Mouse (Mus musculus) WW6 (cell line): ENCODE measurements at regions not wholly inside any gene's neighbourhood (a gene's known extent, or its start where the extent isn't known, plus 50 kb on each side); places are given as distances from the start of the nearest gene placed in this dataset.
A peak's percentile ranks its signal among the peaks of the same experiment; 100 is the strongest.

ENCODE experiments used
- DNase-seq: peaks from one replicate; pipeline ENCODE4 v3.0.0-alpha.2; 2013; ENCODE audit warnings: low read depth, low spot score

DNA sequence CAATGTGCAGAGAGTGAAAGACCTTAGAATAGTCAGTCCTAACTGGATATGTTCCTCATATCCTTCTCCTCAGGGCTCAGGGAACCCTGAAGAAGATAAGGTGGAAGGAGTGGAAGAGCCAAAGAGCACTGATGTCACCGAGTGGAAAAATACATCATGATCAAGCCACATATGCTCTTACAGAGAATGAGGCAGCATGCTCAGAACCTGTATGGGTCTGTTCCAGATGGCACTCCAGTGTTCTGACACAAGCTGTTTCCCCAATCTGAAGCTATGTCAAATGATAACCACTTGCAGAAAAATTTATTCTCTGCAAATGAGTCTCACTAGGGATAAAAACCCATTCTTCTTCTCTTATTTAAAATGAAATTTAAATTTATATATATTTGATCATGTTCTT lies 572.6 kb upstream of the Robo2 start:
- DNase-seq: no peak

DNA sequence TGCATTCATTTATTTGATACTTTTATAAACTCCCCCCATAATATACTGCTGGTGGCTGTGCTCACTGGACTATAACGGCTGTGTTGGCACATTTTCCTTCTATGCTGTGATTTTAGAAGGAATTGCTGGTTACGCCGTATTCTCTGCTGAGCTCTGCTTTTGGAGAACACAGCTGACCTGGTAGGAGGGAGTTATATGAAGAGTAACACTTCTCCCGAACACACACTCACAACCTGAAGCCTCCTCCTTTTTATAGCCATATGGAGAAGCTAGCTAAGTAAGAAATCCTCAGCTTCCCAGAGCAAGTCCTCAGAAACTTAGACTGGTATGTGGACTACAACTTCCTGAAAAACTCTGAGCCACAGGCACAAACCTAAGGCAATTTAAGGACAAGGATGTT lies 554.5 kb upstream of the Robo2 start:
- DNase-seq: no peak

DNA sequence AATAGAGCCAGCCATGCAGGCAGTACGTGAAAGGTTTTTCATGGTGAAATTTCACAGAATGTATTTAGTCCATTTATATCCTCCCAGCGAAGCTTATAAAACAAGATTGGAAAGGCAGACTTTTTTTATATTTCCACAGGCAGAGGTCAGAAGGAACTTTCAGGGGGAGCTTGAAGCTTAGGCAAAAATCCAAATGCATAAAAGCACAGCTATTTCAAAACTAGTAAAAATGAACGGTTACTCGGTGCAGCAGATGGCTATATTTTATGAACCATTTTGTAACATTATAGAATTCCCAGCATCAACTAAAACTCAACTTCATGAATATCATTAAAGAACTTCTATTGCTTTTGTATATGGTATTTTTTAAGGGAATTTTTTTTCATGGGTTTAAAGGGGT lies 518.1 kb upstream of the Robo2 start:
- DNase-seq: no peak

DNA sequence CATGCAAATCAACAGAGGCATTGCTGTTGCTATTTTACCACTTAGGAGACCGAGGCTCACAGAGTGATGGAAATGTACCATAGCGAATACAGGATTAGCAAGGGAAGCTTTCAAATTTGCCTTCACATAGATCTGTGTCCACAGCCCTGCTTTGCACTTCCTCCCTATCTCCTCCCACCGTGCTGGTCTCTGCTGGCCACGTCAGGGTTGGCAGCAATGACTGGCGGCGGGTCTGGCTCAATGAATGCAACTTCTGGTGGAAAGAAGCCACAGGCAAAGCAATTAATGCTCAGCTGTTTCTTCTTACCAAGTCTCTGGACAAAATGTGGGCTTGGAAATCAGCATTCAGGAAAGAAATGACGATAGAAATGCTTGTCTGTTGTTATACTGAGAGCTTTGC lies 489.2 kb upstream of the Robo2 start:
- DNase-seq: no peak

DNA sequence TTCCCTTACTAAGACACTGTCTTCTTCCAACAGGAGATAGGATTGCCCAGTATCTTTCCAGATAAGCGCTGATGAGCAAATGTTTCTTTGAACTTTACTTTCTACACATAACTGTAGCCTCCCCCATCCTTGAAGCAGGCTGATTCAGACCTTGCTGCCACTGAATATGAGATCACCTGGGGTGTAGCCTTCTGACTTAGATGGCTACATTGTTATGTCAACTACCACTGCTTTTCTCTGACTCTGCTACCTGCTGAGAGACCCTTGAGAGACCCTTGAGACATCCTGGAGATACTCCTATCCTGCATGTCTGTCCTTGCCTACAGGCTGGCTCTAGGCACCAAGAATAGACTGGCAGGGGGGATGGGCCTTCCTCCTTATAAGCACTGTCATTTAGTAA lies 476.1 kb upstream of the Robo2 start:
- DNase-seq: peak; percentile 31

DNA sequence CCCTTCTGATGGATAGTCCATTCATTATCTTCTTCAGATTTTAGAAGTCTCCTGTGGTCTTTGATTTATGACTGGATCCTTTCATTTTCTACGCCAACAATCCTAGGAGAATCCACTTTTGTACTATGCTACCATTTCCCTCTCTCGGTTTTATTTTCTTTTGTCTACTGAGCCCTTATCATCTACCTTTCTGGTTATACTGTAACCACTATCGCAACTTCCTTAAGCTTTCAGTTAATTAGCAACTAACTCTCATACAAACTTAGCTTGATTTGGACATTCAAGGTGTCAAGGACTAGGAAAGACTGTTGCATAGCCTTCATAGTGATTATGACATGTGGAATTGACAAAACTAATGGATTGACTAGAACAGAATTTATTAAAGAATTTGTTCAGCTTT lies 467.0 kb upstream of the Robo2 start:
- no peak for DNase-seq

DNA sequence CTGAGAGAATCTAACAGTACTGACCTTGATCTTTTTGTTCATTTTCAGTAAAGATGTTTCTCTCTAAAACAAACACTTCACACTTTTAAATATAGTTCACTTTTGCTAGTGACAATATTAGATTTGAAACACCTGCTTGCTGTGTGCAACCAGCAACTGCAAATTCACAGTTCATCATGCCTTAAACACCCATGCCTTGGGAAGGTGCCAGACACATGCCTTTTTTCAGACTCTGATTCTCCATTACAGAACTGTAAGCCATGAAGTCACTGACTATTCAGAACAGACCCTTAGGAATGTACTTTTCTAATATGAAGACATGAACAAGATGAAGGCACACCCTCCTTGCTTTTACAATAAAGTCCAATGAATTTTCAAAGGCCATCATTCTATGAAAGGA lies 462.1 kb upstream of the Robo2 start:
- DNase-seq: no peak

DNA sequence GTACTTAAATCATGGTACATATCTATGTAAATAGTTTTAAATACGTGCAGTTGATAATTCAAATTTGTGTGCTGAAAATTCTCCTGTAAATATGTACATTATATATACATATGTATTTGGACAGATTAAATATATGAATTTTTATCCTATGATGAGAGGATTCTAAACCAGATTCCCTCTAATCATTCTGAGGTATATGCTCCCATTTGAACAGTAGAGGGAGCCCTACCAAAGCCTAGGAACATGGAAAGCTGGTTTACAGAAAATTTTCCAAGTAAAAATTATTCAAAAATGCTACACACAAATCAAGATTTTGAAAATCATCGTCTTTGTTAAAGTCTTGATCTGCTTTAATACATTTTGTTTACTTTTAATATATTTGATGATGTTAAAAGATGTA lies 446.1 kb upstream of the Robo2 start:
- DNase-seq: no peak

DNA sequence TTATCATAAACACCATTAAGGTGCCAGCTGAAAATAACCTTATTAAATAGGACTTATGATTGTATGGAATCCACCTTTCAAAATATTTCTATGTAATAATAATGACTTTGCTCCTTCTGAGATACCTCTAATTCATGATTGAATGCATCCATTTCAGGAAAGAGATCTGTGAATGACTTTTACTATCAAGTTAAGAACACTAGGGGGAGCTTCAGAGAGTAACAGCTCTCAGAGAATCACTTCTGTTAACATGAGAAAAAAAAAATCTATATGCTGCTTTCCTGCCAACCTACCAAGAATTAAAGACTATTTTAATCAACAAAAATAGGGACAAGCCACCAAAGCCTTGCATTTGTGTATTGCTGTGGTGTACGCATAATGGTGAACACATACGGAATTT lies 428.4 kb upstream of the Robo2 start:
- no peak for DNase-seq

DNA sequence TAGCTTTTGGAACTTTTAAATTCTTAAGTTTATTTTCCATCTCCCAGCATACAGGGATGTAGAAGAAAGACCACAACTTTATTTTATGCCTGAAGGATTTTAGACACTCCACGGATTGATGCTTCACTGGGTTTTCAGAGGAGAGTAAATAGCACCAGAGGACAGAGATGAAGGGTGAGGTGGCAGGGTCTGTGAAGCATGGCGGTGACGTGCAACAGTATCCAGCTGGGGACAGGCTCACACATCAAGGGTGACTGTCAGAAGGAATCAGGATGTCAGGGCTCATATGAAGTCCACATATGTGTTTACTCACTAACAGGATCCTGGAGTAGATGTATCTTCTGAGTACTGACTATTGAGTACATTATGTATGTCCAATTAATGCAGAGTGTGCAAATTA lies 402.8 kb upstream of the Robo2 start:
- DNase-seq: no peak

DNA sequence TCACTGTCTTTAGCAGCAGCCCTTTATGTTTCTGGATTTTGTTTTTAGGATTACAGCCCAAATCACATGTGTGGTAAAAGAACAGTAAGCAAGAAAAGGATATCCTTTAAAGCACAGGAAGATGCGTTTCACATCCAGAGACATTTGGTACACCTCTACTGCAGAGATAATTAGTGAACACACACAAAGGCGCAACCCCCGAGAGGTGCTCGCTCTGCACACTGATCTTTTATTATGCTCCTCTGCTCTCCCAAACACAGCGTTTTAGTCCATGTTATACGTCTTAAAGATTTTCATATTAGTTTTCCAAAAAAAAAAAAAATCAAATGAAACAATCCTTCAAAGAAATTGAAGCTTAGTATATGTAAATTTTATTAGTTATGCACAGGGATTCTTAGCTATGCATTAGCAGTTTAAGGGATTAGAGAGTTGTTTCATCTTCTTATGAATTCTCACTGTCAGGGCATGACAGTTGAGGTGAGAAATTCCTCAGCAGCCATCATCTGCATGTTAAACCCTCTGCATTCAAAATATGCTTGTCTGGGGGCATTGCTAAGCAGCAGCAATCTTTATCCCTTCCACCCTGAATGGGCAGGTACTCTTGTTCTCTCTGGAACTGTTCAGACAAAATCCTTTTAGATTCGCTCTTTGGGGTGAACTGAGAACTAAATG lies 397.7 kb upstream of the Robo2 start:
- no peak for DNase-seq

DNA sequence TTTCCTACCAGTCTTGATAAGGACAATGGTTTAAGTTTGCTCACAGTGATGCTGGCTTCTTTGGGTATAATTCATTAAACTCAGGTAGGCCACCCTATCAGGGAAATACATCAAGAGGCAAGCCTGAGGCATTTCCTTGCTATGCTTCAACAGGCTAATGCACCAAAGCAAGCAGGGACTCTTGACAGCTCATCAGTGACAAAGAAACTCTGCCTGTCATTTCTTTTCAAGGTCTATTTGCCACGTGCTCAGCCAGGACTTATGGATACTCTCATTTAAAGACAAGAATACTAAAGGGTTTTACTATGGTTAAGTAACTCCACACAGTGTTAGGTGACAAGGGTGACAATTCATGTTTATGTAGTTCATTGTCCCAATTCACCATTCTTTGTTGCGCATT lies 395.1 kb upstream of the Robo2 start:
- no peak for DNase-seq

DNA sequence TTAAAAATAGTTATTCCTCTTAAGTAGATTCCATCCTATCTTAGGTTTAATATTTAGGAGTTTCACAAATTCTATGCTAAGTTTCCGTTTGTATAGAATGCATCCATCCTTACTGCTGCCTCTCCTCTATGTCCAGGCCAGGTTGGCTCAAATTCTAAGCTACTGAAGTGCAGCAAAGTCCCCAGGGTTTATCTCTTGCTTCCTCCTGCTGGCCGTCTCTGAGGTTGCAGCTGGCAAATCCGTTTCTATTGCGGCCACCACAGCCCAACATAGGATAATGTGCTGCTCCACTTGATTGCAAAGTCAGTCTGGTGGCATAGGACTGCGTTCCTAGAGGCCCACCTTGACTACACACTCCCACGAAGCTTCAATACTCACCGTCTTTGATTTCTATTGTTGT lies 389.7 kb upstream of the Robo2 start:
- DNase-seq: peak; percentile 11

DNA sequence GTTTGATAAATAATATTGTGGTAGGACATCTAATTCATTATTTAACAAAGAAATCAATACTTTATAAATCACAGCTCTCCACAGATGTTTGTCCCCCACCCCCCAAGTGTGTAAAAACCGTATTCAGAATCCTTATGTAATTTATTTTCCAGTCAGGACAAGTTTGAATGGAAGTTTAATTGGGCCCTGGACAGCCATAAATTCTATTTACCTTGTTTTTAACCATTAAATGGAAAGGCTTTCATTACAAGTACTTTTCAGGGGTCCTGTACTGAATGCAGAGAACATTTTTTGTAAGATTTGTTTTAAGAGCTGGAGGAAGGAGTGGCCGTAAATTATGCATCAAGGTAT lies 384.7 kb upstream of the Robo2 start:
- no peak for DNase-seq

DNA sequence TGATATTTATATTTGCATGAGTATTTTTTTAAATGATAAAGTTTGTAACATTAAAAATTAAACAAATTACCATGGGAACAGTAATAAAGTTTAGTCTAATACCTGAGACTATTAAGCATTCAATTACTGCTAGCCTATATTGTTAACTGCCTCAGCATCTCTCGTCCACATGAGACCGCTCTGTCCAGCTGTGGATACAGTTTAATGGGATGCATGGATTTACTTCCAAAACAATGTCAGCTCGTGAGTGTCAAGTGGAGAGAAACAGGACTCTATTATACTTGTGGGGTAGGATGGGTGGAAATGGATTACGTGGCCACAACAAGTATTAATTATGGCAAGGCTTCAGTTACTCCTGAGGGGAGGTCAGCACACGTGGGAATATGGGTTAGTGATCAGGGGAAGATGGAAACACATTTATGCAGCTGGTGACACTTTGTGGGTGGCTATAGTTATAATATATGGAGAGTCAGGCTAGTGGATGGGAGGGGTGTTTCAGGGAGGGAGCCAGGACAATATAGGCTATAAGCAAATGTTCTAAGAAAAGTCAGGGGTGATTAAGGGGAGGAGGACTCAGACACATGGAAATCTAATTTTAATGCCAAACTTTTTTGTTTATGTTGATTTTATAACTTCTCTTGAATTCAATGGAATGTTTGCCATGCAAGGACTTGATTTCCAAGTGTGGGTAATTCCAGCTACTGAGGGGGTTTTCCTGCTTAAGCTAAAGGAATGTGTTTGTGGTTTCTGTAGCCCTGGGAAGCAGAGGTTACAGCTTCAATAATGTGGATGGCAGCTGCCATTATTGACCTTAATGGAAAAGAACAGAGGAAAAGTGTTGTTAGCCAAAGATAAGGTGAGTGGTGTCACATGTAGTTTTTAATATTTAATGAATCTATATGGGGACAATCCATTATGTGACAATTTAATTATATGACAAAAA lies 384.0 kb upstream of the Robo2 start:
- DNase-seq: no peak

DNA sequence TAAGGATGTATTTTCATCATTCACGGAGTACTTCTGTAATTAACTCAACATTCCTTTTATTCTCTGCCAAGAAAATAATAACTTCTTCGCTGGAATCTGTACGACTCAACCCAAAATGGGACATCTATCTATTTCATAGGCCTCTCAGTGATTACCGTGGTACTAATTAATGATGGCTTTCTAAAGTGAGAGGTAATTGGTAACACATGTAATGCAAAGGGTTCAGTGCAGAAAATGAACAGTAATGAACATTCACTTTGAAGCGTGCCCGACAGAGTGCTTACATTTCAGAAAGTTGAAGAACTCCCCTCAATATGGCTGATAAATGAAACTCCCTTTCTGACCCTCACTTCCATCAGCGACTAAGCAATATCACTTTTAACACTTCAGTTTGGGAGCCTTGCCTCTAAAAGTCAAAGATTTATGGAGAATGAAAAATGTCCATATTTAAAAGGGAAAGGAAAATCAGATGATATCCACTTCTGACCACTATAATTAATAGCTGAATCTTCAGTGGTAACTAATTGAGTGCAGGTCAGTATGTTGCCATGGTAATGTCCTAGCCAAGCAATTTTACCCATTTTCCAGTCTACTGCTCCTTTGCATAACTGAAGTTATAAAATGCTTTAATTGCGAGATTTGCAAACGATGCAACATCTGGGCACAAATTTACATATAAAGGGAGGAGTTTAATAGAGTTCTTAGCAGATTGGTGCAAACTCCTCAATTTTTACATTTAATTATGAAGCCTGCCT lies 373.9 kb upstream of the Robo2 start:
- DNase-seq: no peak

DNA sequence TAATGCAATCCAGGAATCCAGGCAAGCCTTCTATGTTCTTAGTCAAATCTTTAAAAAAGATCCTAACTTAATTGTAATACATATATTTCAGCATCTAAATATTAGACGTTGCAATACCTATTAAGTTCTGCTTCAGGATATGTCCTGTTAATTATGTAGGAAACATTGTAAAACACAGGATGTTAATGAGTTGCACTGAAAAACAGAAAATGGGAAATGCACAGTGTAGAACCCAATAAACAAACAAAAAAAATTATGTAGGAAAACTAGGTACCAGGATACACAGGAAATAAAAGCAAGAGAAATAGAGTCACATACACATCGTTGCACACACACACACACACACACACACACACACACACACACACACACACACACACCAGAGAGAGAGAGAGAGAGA lies 368.8 kb upstream of the Robo2 start:
- no peak for DNase-seq

DNA sequence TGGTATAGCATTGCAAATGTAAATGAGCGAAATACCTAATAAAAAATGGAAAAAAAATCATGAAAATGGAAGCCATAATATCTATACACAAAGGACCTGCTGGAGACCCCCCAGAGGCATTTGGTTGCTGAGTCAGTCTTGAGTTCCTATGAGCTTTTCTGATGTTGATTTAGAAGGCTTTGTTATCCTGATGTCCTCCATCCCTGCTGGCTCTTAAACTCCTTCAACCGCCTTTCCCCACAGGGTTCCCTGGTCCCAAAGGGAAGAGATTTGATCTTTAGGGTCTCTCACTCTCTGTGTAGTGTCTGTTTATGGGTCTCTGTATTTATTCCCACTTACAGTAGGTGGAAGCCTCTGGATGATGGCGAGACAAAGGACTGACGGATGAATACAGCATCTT lies 356.6 kb upstream of the Robo2 start:
- DNase-seq: no peak

DNA sequence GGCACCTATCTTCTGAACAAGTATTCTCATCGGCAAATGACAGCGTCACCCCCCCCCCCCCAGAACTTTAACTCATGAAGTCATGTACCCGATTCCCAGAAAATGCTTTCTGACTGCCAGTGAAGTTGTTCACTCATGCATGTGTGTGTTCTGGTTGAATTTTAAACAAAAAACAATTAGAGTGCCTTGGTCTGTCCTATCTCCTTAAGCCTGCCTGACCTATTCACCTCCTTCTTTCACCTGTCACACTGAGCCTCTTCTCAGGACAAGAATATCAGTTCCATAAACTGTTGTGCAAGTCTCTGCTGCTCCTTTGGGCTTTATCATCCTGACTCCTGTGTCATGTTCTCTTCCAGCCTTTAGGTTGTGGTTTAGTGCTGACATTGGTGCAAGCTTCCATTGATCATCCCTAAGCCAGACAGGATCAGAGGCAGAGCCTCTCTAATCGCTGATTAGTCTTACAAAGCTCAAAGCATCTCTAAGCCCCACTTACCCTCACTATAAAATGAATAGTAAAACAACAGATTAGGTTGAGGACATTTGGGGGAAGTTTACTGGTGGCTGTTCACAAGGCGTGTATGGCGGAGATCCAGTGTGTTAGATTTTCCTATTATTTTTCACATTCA lies 345.2 kb upstream of the Robo2 start:
- DNase-seq: no peak

DNA sequence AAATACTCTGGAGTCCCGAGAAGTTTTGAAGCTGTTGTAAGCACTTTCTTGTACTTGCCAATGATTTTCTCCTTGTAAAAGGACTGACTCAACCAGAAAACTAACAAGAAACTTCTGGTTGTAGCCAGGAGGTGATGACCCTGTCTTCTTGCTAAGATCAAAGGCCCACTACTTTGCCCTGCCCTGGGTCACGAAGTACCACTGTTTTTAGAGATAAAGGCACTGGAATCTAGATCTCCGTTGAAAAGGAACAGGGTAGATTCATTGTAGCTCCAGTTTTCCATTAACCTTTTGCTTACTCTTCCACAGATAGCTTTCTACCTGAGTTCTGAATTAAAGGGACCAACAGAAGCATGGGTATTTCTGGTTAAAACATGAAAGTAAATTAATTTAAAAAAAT lies 339.3 kb upstream of the Robo2 start:
- no peak for DNase-seq

DNA sequence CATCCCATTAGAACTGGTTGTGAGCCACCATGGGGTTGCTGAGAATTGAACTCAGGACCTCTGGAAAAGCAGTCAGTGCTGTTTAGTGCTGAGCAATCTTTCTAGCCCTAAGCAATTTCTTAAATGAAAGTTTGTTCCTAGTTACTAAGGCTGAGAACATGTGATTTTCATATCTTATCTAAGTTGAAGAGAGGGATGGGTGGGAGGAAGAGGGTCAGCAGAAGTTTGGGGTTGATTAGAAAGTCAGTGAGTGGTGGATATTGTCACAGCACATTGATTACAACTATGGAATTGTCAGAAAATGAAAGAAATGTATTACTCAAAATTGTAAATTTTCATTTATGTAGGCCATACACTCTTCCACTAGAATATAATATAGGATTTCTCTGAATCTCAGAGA lies 337.4 kb upstream of the Robo2 start:
- no peak for DNase-seq

DNA sequence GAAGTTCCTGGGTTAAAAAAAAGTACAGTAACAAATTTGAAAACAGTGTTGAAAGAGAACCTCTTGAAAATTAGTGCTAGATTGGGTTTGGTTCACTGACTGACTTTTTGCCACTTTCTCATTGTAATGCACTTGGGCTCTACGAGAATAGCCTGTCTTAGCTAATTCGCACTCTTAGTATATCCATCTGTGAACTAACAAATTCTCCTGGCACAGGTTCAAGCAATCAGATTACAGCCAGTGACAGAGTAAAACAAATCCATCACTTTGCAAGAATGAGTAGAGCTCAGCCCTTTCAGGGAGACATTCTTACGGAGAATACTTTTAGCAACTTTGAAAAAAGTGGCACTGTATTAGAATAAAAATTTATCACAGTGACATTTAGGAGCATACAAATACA lies 331.9 kb upstream of the Robo2 start:
- no peak for DNase-seq
